Mouse (Mus musculus) lung, adult 2 months (tissue): ENCODE measurements around the gene Zfp385c.

Experiments used
- CTCF ChIP-seq: fragments of 200-500 bp; IDR thresholded peaks from 2 replicates; pipeline ENCODE4 v1.5.1; 2011; ENCODE audit warnings: mild to moderate bottlenecking, low read length, control low read depth; ENCODE audit not compliant: insufficient read depth
- POLR2A ChIP-seq: fragments of 200-500 bp; IDR thresholded peaks from 2 replicates; pipeline ENCODE4 v1.6.1; 2011; ENCODE audit warnings: low read depth, mild to moderate bottlenecking, control low read depth, low read length, borderline replicate concordance; ENCODE audit errors: extremely low read depth

DNA sequence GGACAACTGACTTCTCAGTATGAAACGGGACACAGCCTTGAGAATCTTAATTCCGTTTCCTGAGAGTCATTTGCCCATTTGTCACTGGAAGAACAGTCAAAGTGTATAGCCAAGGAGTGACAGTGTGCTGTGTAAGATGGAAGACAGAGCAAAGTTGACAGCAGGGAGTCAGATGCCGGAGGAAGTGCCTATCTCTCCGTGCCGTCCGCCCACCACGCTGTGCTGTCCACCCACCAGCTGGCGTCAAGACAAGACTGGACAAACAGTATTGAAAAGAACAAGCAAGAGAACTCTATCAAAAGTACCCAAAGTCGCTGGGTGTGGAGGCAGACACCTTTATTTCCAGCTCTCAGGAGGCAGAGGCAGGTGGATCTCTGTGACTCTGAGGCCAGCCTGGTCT is 89.1 kb downstream of the Zfp385c start:
- TF ChIP-seq CTCF, result no peak
- TF ChIP-seq POLR2A, result no peak
